Mouse (Mus musculus) MEL (cell line): ENCODE measurements around the gene Ube2l6. TPM values are rescaled to one million over a fixed set of nuclear protein-coding genes. Genes with fewer than 3 reads are reported as not detected.
A peak's percentile ranks its signal among the peaks of the same experiment; 100 is the strongest.
"Not testable (repeated sequence)": the region's sequence is repeated elsewhere in the genome, so short reads cannot be mapped to it uniquely, and the experiment has no call there.

Source experiments
- DNase-seq: peaks from one replicate; pipeline ENCODE4 v3.0.0; 2011; ENCODE audit warnings: low read depth, low spot score
- H3K27ac ChIP-seq: 2 replicates; pipeline ENCODE4 v1.5.1; 2012; ENCODE audit warnings: low read depth, mild to moderate bottlenecking, control low read depth, low read length, moderate library complexity; ENCODE audit not compliant: control insufficient read depth
- H3K27me3 ChIP-seq, 2 experiments: fragments of 150-350 bp in 1 of 2; sonication (generic) in 1 of 2; 2 replicates each; pipeline ENCODE4 v1.6.1; 2012; ENCODE audit warnings: low read length in 2 of 2, mild to moderate bottlenecking in 2 of 2, improper control_type of control experiment in 1 of 2, moderate library complexity in 1 of 2; ENCODE audit not compliant: insufficient read depth in 2 of 2, control insufficient read depth in 1 of 2
- H3K36me3 ChIP-seq, 2 experiments: 2 replicates each; pipeline ENCODE4 v1.6.1; 2012 to 2014; ENCODE audit warnings: low read length in 2 of 2, improper control_type of control experiment in 1 of 2, inconsistent platforms in 1 of 2, mild to moderate bottlenecking in 1 of 2; ENCODE audit not compliant: insufficient read depth in 2 of 2, control insufficient read depth in 1 of 2
- H3K4me1 ChIP-seq, 2 experiments: fragments of 150-350 bp in 1 of 2; sonication (generic) in 1 of 2; 2 replicates each; pipeline ENCODE4 v1.6.1; 2012; ENCODE audit warnings: low read length in 2 of 2, improper control_type of control experiment in 1 of 2, mild to moderate bottlenecking in 1 of 2; ENCODE audit not compliant: insufficient read depth in 2 of 2, control insufficient read depth in 1 of 2
- H3K4me3 ChIP-seq, 2 experiments: fragments of 150-350 bp in 1 of 2; sonication (generic) in 1 of 2; 2 replicates each; pipeline ENCODE4 v1.5.1; 2012; ENCODE audit warnings: low read depth in 2 of 2, low read length in 2 of 2, mild to moderate bottlenecking in 2 of 2, moderate library complexity in 2 of 2, control low read depth in 1 of 2, improper control_type of control experiment in 1 of 2; ENCODE audit not compliant: control insufficient read depth in 1 of 2, insufficient read depth in 1 of 2
- H3K79me2 ChIP-seq: 2 replicates; pipeline ENCODE4 v1.6.1; 2012; ENCODE audit warnings: mild to moderate bottlenecking, low read length, moderate library complexity; ENCODE audit not compliant: control insufficient read depth, poor library complexity, insufficient read depth
- H3K9ac ChIP-seq: 2 replicates; pipeline ENCODE4 v1.6.1; 2012; ENCODE audit warnings: low read depth, mild to moderate bottlenecking, control low read depth, low read length, moderate library complexity; ENCODE audit not compliant: control insufficient read depth, poor library complexity, severe bottlenecking
- H3K9me3 ChIP-seq: fragments of 150-350 bp; sonication (generic); replicated peaks from 2 replicates; pipeline ENCODE4 v1.6.1; 2012; ENCODE audit warnings: mild to moderate bottlenecking, low read length, improper control_type of control experiment, moderate library complexity; ENCODE audit not compliant: insufficient read depth
- BHLHE40 ChIP-seq: IDR thresholded peaks from 2 replicates; pipeline ENCODE4 v1.6.1; 2012; ENCODE audit warnings: low read depth, mild to moderate bottlenecking, inconsistent platforms, low read length, improper control_type of control experiment, borderline replicate concordance
- CHD2 ChIP-seq: IDR thresholded peaks from 2 replicates; pipeline ENCODE4 v1.6.1; 2011; ENCODE audit warnings: low read length, improper control_type of control experiment
- CTCF ChIP-seq, 3 experiments: IDR thresholded peaks in 2 of 3; conservative IDR thresholded peaks in 1 of 3; 2 replicates each; pipeline ENCODE4 v1.5.1; 2011 to 2012; ENCODE audit warnings: low read length in 3 of 3, low read depth in 2 of 3, mild to moderate bottlenecking in 2 of 3, improper control_type of control experiment in 1 of 3, inconsistent platforms in 1 of 3, mixed read lengths in 1 of 3, moderate library complexity in 1 of 3; ENCODE audit not compliant: control insufficient read depth in 1 of 3, insufficient read depth in 1 of 3, poor library complexity in 1 of 3, severe bottlenecking in 1 of 3
- E2F4 ChIP-seq: IDR thresholded peaks from 2 replicates; pipeline ENCODE4 v1.6.1; 2011; ENCODE audit warnings: low read depth, low read length, improper control_type of control experiment, borderline replicate concordance
- ETS1 ChIP-seq: IDR thresholded peaks from 2 replicates; pipeline ENCODE4 v1.6.1; 2012; ENCODE audit warnings: low read depth, mild to moderate bottlenecking, inconsistent platforms, low read length, improper control_type of control experiment, moderate library complexity
- GABPA ChIP-seq: IDR thresholded peaks from 2 replicates; pipeline ENCODE4 v1.6.1; 2012; ENCODE audit warnings: low read depth, mild to moderate bottlenecking, inconsistent platforms, low read length, improper control_type of control experiment, moderate library complexity
- GATA1 ChIP-seq: IDR thresholded peaks from 2 replicates; pipeline ENCODE4 v1.6.1; 2011; ENCODE audit warnings: low read depth, low read length, improper control_type of control experiment
- JUND ChIP-seq: IDR thresholded peaks from 2 replicates; pipeline ENCODE4 v1.6.1; 2011; ENCODE audit warnings: low read depth, mild to moderate bottlenecking, improper control_type of control experiment, low read length
- KAT2A ChIP-seq: conservative IDR thresholded peaks from 2 replicates; pipeline ENCODE4 v1.6.1; 2012; ENCODE audit warnings: low read depth, low read length, improper control_type of control experiment, inconsistent platforms
- MAFK ChIP-seq: IDR thresholded peaks from 2 replicates; pipeline ENCODE4 v1.6.1; 2011; ENCODE audit warnings: low read depth, mild to moderate bottlenecking, low read length, improper control_type of control experiment, borderline replicate concordance
- MAZ ChIP-seq: IDR thresholded peaks from 2 replicates; pipeline ENCODE4 v1.6.1; 2012; ENCODE audit warnings: low read depth, mild to moderate bottlenecking, inconsistent platforms, low read length, improper control_type of control experiment
- MYB ChIP-seq: IDR thresholded peaks from 2 replicates; pipeline ENCODE4 v1.6.1; 2011; ENCODE audit warnings: mild to moderate bottlenecking, low read depth, low read length, improper control_type of control experiment
- NELFE ChIP-seq: IDR thresholded peaks from 2 replicates; pipeline ENCODE4 v1.6.1; 2011; ENCODE audit warnings: low read depth, low read length, improper control_type of control experiment
- POLR2A ChIP-seq, 2 experiments: IDR thresholded peaks; 2 replicates each; pipeline ENCODE4 v1.6.1; 2011 to 2012; ENCODE audit warnings: low read length in 2 of 2, mild to moderate bottlenecking in 2 of 2, control low read depth in 1 of 2, improper control_type of control experiment in 1 of 2, low read depth in 1 of 2, moderate library complexity in 1 of 2; ENCODE audit not compliant: control insufficient read depth in 1 of 2, insufficient read depth in 1 of 2, poor library complexity in 1 of 2
- POLR2AphosphoS2 ChIP-seq: IDR thresholded peaks from 2 replicates; pipeline ENCODE4 v1.6.1; 2011; ENCODE audit warnings: low read length, improper control_type of control experiment
- POLR2AphosphoS5 ChIP-seq: IDR thresholded peaks from 2 replicates; pipeline ENCODE4 v1.6.1; 2012; ENCODE audit warnings: low read depth, borderline replicate concordance, mild to moderate bottlenecking, inconsistent platforms, low read length, moderate library complexity, mixed read lengths
- RCOR1 ChIP-seq: IDR thresholded peaks from 2 replicates; pipeline ENCODE4 v1.6.1; 2012; ENCODE audit warnings: low read depth, mild to moderate bottlenecking, inconsistent platforms, low read length, improper control_type of control experiment
- SIN3A ChIP-seq: IDR thresholded peaks from 2 replicates; pipeline ENCODE4 v1.6.1; 2012; ENCODE audit warnings: low read length, improper control_type of control experiment, inconsistent platforms
- TAL1 ChIP-seq: IDR thresholded peaks from 2 replicates; pipeline ENCODE4 v1.6.1; 2012; ENCODE audit warnings: mild to moderate bottlenecking, inconsistent platforms, low read length, moderate library complexity, mixed read lengths
- TBP ChIP-seq: IDR thresholded peaks from 2 replicates; pipeline ENCODE4 v1.8.0; 2011; ENCODE audit warnings: low read depth, low read length, improper control_type of control experiment
- UBTF ChIP-seq: IDR thresholded peaks from 2 replicates; pipeline ENCODE4 v1.6.1; 2012; ENCODE audit warnings: low read depth, mild to moderate bottlenecking, inconsistent platforms, low read length, improper control_type of control experiment, moderate library complexity, borderline replicate concordance; ENCODE audit not compliant: insufficient read depth
- USF1 ChIP-seq: IDR thresholded peaks from 2 replicates; pipeline ENCODE4 v1.6.1; 2014; ENCODE audit warnings: low read depth, mild to moderate bottlenecking, inconsistent platforms, low read length, improper control_type of control experiment, moderate library complexity
- ZNF384 ChIP-seq: IDR thresholded peaks from 2 replicates; pipeline ENCODE4 v1.6.1; 2012; ENCODE audit warnings: low read depth, mild to moderate bottlenecking, inconsistent platforms, low read length, improper control_type of control experiment
- polyA plus RNA-seq, 2 experiments: library from polyadenylated mRNA; stranded (reverse) in 1 of 2; unstranded in 1 of 2; fragments of >175 nt in 1 of 2; fragments of >200 nt in 1 of 2; gene quantifications; 2 replicates each; pipeline versions ENCODE4 v1.2.1 to v1.2.4; 2012; ENCODE audit warnings: low replicate concordance in 2 of 2, low read depth in 1 of 2; ENCODE audit not compliant: insufficient read length in 2 of 2, insufficient read depth in 1 of 2, missing spikeins in 1 of 2
- total RNA-seq: library from RNA; depleted of rRNA; stranded (reverse); fragments of 300-350 nt; gene quantifications from 2 replicates; pipeline ENCODE4 v1.2.3, GENCODE M21; 2012

The Ube2l6 gene
- total and polyA plus RNA-seq, 3 experiments = 17.5 to 37.0 TPM; not detected in 1

- Histone ChIP-seq H3K4me1 (peaks cover 0 to 14% of the 10 kb centered on the region in 2 experiments; a peak in 3 of 4 replicates), H3K9ac (peak overlapping the region; percentile 19; the same call in 1 of the 2 replicates), H3K36me3 (peaks cover 0 to 5% of the 10 kb centered on the region in 2 experiments; a peak in 2 of 4 replicates), H3K9me3 (no peaks in the 10 kb centered on the region), H3K27me3 (no peaks in the 10 kb centered on the region), H3K27ac (peak overlapping the region; percentile 19; the same call in 1 of the 2 replicates), H3K79me2 (no peaks in the 10 kb centered on the region), H3K4me3 (peak overlapping the region; percentile 28 to 42)
- peak; percentile 42 for DNase-seq
- TF ChIP-seq MAZ (no peak), KAT2A (no peak), ETS1 (peak; percentile 59; the same call in 1 of the 2 replicates), SIN3A (peak; percentile 45; the same call in 1 of the 2 replicates), MYB (no peak), MAFK (no peak), E2F4 (no peak), NELFE (no peak), UBTF (no peak), GABPA (no peak), BHLHE40 (no peak), POLR2AphosphoS2 (no peak), JUND (no peak), TBP (no peak), GATA1 (peak; percentile 41; the same call in 1 of the 2 replicates), ZNF384 (no peak), CHD2 (no peak), RCOR1 (no peak), CTCF (IDR thresholded peaks at IDR 0.05 in 2 of 3, conservative IDR thresholded peaks at IDR 0.05 in 1 of 3; ENCODE audit: control insufficient read depth in 1 of 3, insufficient read depth in 1 of 3, low read depth in 2 of 3, low read length in 3 of 3, poor library complexity in 1 of 3, severe bottlenecking in 1 of 3) (no peak), POLR2A (IDR thresholded peaks at IDR 0.05; ENCODE audit: control insufficient read depth in 1 of 2, insufficient read depth in 1 of 2, low read depth in 1 of 2, low read length in 2 of 2, poor library complexity in 1 of 2) (no peak), POLR2AphosphoS5 (no peak), USF1 (peak; percentile 68), TAL1 (no peak)
These were observed 1.7 kb downstream of the Ube2l6 start for GRCm38 (mm10) chr2:84800304-84800703.

GRCm38 (mm10) chr2:84801223-84801622 is 2.6 kb downstream of the Ube2l6 start:
- DNase-seq, H3K4me3 ChIP-seq, H3K27me3 ChIP-seq, H3K36me3 ChIP-seq, H3K9me3 ChIP-seq, H3K79me2 ChIP-seq, H3K27ac ChIP-seq, H3K9ac ChIP-seq: not testable (repeated sequence)
- peaks cover 0 to 14% of the 10 kb centered on the region in 2 experiments; a peak in 3 of 4 replicates for H3K4me1 ChIP-seq
